Mouse (Mus musculus): ENCODE data around the gene 1700042G07Rik. TPM values are rescaled to one million over a fixed set of nuclear protein-coding genes. Genes with fewer than 3 reads are reported as not detected.

The 1700042G07Rik gene
- polyA plus RNA-seq (2012) = not detected in 2 replicates

DNA sequence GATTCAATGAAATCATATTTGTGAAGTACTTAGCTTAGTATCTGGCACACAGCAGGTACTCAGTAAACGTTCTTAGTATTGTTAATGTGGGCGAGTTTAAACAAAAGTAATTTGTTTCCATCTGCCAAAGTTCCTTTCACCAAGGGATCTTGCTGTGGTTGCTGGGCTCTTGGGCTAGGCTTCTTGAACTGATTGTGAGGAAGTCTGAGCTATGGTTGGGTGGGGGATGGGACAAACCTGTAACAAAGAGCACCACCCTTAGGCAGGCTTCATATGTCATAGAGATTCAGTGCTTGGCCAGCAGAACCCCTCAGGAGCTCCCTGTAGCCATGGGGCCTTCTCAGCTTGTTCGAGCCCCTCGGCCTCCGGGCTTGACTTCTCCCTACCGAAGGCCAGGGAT lies at the start of gene 1700042G07Rik, which contains the start of gene Gm49337:
Gene 1700042G07Rik, plus strand, starts transcription at position 301 of the 400 bp plus-strand sequence.
Gene Gm49337, plus strand, starts transcription at position 313 of the 400 bp plus-strand sequence.
- TF ChIP-seq TAL1 (IDR thresholded peaks at IDR 0.05; ENCODE audit: low read length) = no peak
- TF ChIP-seq GATA1 (IDR thresholded peaks at IDR 0.05; ENCODE audit: low read length) = no peak
- no peak within 1 kb of the TSS for H3K4me3 ChIP-seq (replicated peaks)
- H3K36me3 ChIP-seq (ENCODE audit: control insufficient read depth) = no peaks in the 10 kb centered on the region
- H3K9me3 ChIP-seq (ENCODE audit: control insufficient read depth, low read length) = no peaks in the 10 kb centered on the region
- H3K4me1 ChIP-seq (ENCODE audit: control insufficient read depth) = peaks cover 30% of the 10 kb centered on the region
- H3K27me3 ChIP-seq (ENCODE audit: control insufficient read depth) = peaks cover 23% of the 10 kb centered on the region

DNA sequence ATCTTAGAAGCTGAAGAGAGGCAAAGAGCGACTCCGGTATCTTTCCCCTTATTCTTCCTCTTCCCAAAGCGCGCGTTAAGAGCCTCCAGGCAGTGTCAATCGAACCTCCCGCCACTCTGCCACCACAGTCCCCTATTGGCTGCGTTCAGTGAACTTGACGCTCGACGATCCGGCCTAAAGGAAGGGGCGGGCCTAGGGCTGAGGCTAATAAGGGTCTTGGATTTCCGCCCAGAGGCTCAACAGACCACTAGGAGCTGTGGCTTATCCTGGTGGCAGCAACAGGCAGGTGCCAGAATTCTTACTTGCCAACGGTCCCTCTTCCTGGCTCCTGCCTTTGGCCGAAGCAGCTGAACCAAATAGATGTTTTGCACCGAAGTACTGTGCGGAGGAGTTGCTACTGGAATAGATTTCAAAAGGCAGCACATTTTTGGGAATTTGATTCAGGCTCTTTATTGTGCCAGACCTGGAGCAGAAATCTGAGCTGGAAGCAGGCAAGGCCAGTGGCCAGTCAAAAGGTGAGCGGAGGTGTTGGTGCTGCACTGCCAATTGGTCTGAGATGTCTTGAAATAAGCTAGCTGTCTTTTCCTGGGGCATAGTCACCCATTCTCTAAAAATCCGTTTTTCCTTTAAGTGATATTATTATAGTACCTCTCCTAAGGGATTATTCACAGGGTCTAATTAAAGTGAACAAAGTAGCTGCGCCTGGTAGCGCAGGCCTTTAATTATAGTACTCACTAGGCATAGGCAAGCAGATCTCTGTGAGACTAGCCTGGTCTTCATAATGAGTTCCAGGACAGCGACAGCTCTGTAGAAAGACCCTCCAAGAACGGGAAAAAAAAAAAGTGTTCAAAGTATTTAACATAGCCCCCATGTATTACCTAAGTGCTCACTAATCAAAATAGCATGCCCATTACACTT lies 49.3 kb upstream of the 1700042G07Rik start, which contains the start of the genes Rad54l and Pomgnt1:
Gene Rad54l, minus strand, starts transcription at position 89 of the 918 bp plus-strand sequence.
Gene Pomgnt1, plus strand, starts transcription at position 239 of the 918 bp plus-strand sequence.
- H3K9me3 ChIP-seq (ENCODE audit: control insufficient read depth, low read length) = no peaks in the 10 kb centered on the region
- H3K4me3 ChIP-seq (replicated peaks) = peak within 1 kb of the TSS; percentile 69
- no peaks in the 10 kb centered on the region for H3K27me3 ChIP-seq (ENCODE audit: control insufficient read depth)
- peaks cover 51% of the 10 kb centered on the region for H3K4me1 ChIP-seq (ENCODE audit: control insufficient read depth)
- peaks cover 29% of the 10 kb centered on the region for H3K36me3 ChIP-seq (ENCODE audit: control insufficient read depth)
- TF ChIP-seq GATA1 (IDR thresholded peaks at IDR 0.05; ENCODE audit: low read length) (no peak), TAL1 (IDR thresholded peaks at IDR 0.05; ENCODE audit: low read length) (no peak)

DNA sequence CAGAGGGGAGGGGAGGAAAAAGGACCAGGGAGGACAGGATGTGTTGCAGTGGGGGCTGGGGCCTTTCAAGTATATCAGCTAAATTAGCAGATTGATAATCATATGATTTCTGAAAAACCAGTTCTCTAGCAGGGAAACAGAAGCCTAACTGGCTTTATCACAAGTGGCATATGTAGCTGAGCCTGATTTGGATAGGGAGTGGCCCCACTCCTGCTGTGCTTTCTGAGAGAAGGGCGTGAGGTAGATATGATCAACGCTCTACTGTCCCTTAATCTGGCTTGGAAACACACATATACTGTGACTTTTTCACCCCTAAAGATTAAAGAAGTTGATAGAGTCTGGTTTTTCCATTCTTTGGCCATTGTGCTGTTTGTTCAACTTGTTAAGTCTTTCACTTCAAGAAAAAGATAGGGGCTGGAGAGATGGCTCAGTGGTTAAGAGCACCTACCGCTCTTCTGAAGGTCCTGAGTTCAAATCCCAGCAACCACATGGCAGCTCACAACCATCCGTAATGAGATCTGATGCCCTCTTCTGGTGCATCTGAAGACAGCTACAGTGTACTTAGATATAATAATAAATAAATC lies 47.3 kb upstream of the 1700042G07Rik start:
- no peaks in the 10 kb centered on the region for H3K9me3 ChIP-seq (ENCODE audit: control insufficient read depth, low read length)
- TF ChIP-seq TAL1 (IDR thresholded peaks at IDR 0.05; ENCODE audit: low read length) = no peak
- TF ChIP-seq GATA1 (IDR thresholded peaks at IDR 0.05; ENCODE audit: low read length) = no peak
- no peak overlapping the region for H3K4me3 ChIP-seq (replicated peaks)
- H3K27me3 ChIP-seq (ENCODE audit: control insufficient read depth) = no peaks in the 10 kb centered on the region
- H3K4me1 ChIP-seq (ENCODE audit: control insufficient read depth) = peaks cover 44% of the 10 kb centered on the region
- H3K36me3 ChIP-seq (ENCODE audit: control insufficient read depth) = peaks cover 15% of the 10 kb centered on the region

DNA sequence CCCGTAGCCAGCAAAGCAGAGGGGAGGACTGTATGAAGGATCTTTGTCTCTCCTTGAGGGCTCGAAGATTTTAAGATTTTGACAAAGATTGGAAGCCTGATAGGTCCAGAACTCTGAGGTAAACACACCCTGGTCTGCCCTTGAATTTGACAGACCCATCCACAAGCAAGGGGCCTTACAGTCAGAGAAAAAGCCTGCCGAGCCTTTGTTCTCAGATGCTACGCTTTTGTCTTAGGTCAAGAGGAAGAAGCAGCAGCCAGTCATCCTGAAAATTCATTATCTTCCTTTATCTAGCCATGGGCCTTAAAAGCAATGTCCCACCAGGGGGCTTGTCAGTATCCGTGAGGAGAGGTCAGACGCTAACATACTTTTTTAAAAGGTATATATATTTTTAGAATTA lies 45.2 kb upstream of the 1700042G07Rik start:
- H3K36me3 ChIP-seq (ENCODE audit: control insufficient read depth) = peaks cover 7% of the 10 kb centered on the region
- no peak overlapping the region for H3K4me3 ChIP-seq (replicated peaks)
- peaks cover 27% of the 10 kb centered on the region for H3K4me1 ChIP-seq (ENCODE audit: control insufficient read depth)
- H3K9me3 ChIP-seq (ENCODE audit: control insufficient read depth, low read length) = no peaks in the 10 kb centered on the region
- TF ChIP-seq GATA1 (IDR thresholded peaks at IDR 0.05; ENCODE audit: low read length) = no peak
- TF ChIP-seq TAL1 (IDR thresholded peaks at IDR 0.05; ENCODE audit: low read length) = no peak
- H3K27me3 ChIP-seq (ENCODE audit: control insufficient read depth) = no peaks in the 10 kb centered on the region

DNA sequence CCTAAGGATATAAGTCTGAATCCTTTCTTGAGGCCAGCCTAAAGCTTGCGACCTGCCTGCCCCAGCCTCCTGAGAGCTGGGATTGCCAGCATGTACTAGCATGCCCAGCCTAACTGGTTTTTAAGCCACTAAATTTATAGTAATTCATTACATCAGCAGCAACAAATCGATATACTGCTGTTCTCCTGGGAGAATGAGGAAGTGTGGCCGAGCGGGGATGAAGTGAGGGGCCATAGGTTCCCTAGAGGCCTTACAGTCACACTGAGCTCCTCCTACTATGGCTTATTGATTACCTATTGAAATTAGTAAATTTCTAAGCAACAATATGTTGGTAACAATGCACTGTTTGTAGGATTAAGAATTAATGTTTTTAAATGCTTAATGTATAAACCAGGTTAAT lies 40.0 kb upstream of the 1700042G07Rik start:
- Histone ChIP-seq H3K9me3 (ENCODE audit: control insufficient read depth, low read length) (no peaks in the 10 kb centered on the region), H3K4me3 (replicated peaks) (no peak overlapping the region), H3K27me3 (ENCODE audit: control insufficient read depth) (no peaks in the 10 kb centered on the region; the same call in 1 of the 2 replicates), H3K4me1 (ENCODE audit: control insufficient read depth) (no peaks in the 10 kb centered on the region; the same call in 1 of the 2 replicates), H3K36me3 (ENCODE audit: control insufficient read depth) (peaks cover 7% of the 10 kb centered on the region)
- TF ChIP-seq TAL1 (IDR thresholded peaks at IDR 0.05; ENCODE audit: low read length) (no peak), GATA1 (IDR thresholded peaks at IDR 0.05; ENCODE audit: low read length) (no peak)

DNA sequence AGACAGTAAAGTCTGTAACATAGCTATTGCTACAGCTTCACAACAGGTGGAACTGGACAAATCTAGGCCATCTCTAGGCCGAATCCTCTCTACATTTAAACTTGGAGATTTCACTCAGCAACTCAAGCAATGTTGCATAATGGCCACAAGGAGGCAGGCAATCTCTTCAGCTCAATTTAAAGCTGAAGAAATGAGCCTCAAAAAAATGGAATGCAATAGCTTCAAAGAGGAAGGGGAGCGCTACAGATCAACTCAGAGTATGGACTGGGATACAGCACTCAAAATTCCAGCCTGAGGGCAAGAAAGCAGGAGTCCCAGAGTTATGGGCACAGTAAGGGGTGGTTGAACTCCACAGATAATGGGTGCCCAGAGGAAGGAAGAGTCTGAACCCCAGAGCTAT lies 38.2 kb upstream of the 1700042G07Rik start:
- Histone ChIP-seq H3K4me3 (replicated peaks) (no peak overlapping the region), H3K27me3 (ENCODE audit: control insufficient read depth) (no peaks in the 10 kb centered on the region; the same call in 1 of the 2 replicates), H3K9me3 (ENCODE audit: control insufficient read depth, low read length) (no peaks in the 10 kb centered on the region), H3K36me3 (ENCODE audit: control insufficient read depth) (peaks cover 7% of the 10 kb centered on the region), H3K4me1 (ENCODE audit: control insufficient read depth) (no peaks in the 10 kb centered on the region; the same call in 1 of the 2 replicates)
- TF ChIP-seq GATA1 (IDR thresholded peaks at IDR 0.05; ENCODE audit: low read length) (no peak), TAL1 (IDR thresholded peaks at IDR 0.05; ENCODE audit: low read length) (no peak)

DNA sequence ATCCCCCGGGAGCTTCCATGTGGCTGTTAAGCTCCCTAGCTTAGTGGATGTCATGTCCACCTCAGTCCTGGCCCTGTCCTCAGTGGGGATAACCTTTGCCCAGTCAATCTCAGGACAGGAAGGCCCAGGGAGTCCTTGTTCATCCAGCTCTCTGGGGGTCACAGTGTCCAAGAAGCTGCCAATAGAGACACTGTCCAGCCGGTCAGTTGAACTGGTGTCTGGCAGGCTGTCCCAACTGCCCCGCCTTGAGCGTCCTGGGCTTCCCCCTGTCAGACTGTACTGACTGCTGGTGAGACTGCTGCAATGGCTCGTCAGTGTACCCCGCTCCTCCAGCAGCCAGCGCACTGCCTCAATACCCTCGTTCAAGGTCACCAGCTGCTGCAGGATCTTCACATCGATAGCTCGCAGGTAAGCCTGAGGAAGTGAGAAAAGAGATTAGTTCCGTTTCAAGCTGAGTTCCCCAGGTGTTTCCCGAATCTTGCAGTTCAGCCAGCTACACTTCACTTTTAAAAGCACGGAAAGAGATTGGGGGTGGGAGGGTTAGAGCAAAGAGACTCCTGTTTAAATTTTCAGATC lies 35.7 kb upstream of the 1700042G07Rik start:
- TF ChIP-seq TAL1 (IDR thresholded peaks at IDR 0.05; ENCODE audit: low read length) (no peak), GATA1 (IDR thresholded peaks at IDR 0.05; ENCODE audit: low read length) (no peak)
- Histone ChIP-seq H3K4me3 (replicated peaks) (no peak overlapping the region), H3K36me3 (ENCODE audit: control insufficient read depth) (no peaks in the 10 kb centered on the region), H3K27me3 (ENCODE audit: control insufficient read depth) (peaks cover 21% of the 10 kb centered on the region), H3K9me3 (ENCODE audit: control insufficient read depth, low read length) (no peaks in the 10 kb centered on the region), H3K4me1 (ENCODE audit: control insufficient read depth) (no peaks in the 10 kb centered on the region; the same call in 1 of the 2 replicates)

DNA sequence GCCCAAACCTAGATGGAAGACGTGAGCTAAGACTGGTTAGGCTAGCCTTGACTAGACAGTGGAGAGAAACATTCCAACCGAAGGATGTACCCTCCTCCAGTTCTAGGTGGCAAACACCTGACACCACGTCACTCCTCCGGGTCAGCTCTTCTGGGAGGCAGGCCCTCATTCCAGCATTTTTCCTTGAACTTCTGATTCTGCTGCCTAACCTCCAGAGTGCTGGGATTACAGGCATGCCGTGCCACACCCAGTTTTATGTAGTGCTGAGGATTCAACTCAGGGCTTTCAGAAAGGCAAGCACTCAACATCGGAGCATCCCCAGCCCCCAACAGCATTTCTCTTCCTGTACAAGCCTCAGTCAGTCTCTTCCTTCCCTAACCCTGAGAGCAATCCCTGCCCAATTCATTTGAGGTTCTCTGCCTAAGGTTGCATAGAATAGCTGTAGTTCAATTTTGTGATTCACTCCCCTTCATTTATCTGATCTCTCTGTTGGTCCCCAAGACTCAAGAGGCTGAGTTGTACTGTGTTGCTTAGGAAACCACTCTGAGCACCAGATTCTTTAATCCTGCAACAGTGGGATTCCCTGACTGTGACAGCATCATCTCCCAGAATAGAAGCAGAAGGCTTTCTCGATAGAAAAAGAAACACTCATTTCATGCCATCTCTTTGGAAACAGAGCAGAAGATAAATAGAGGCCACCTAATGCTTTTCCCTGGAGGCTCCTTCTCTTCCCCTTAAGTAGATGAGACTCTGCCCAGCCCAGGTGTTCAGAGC lies 32.2 kb upstream of the 1700042G07Rik start:
- Histone ChIP-seq H3K4me3 (replicated peaks) (no peak overlapping the region), H3K9me3 (ENCODE audit: control insufficient read depth, low read length) (no peaks in the 10 kb centered on the region; the same call in 1 of the 2 replicates), H3K36me3 (ENCODE audit: control insufficient read depth) (no peaks in the 10 kb centered on the region), H3K27me3 (ENCODE audit: control insufficient read depth) (peaks cover 52% of the 10 kb centered on the region), H3K4me1 (ENCODE audit: control insufficient read depth) (peaks cover 10% of the 10 kb centered on the region)
- TF ChIP-seq GATA1 (IDR thresholded peaks at IDR 0.05; ENCODE audit: low read length) (no peak), TAL1 (IDR thresholded peaks at IDR 0.05; ENCODE audit: low read length) (no peak)
